Mouse (Mus musculus) myocyte (in vitro differentiated cells): Measurements from ENCODE around the gene Ces1h.

Experiments used
- CEBPB ChIP-seq: IDR thresholded peaks from 2 replicates; pipeline ENCODE4 v1.6.1; 2011; ENCODE audit warnings: mild to moderate bottlenecking, moderate library complexity; ENCODE audit not compliant: poor library complexity, insufficient read depth, severe bottlenecking
- E2F4 ChIP-seq: IDR thresholded peaks from one replicate; pipeline ENCODE4 v1.6.1; 2011; ENCODE audit warnings: mild to moderate bottlenecking, control low read depth, moderate library complexity; ENCODE audit not compliant: insufficient read depth
- MAX ChIP-seq: IDR thresholded peaks from one replicate; pipeline ENCODE4 v1.6.1; 2011; ENCODE audit warnings: low read depth, mild to moderate bottlenecking, control low read depth
- MYOD1 ChIP-seq, 3 experiments: IDR thresholded peaks; one replicate each; pipeline ENCODE4 v1.6.1; 2011; ENCODE audit warnings: control low read depth in 2 of 3, low read depth in 2 of 3, mild to moderate bottlenecking in 2 of 3, moderate library complexity in 1 of 3; ENCODE audit not compliant: insufficient read length in 2 of 3, control insufficient read depth in 1 of 3
- MYOG ChIP-seq, 3 experiments: IDR thresholded peaks; one replicate each; pipeline ENCODE4 v1.6.1; 2011; ENCODE audit warnings: control low read depth in 2 of 3, low read depth in 2 of 3, mild to moderate bottlenecking in 2 of 3; ENCODE audit not compliant: insufficient read length in 2 of 3, control insufficient read depth in 1 of 3, insufficient read depth in 1 of 3
- POLR2A ChIP-seq: IDR thresholded peaks from one replicate; pipeline ENCODE4 v1.6.1; 2011; ENCODE audit warnings: low read depth, mild to moderate bottlenecking, control low read depth, moderate library complexity; ENCODE audit not compliant: insufficient read length
- POLR2AphosphoS2 ChIP-seq: IDR thresholded peaks from one replicate; pipeline ENCODE4 v1.6.1; 2011; ENCODE audit warnings: low read depth, control low read depth; ENCODE audit not compliant: insufficient read length
- REST ChIP-seq: IDR thresholded peaks from one replicate; pipeline ENCODE4 v1.6.1; 2011; ENCODE audit warnings: mild to moderate bottlenecking, control low read depth, moderate library complexity; ENCODE audit not compliant: insufficient read depth, insufficient read length
- SRF ChIP-seq: IDR thresholded peaks from one replicate; pipeline ENCODE4 v1.6.1; 2011; ENCODE audit warnings: low read depth; ENCODE audit not compliant: control insufficient read depth, insufficient read length
- TCF12 ChIP-seq: IDR thresholded peaks from one replicate; pipeline ENCODE4 v1.6.1; 2011; ENCODE audit warnings: mild to moderate bottlenecking, control low read depth; ENCODE audit not compliant: poor library complexity, insufficient read depth, severe bottlenecking
- TCF3 ChIP-seq: IDR thresholded peaks from one replicate; pipeline ENCODE4 v1.6.1; 2011; ENCODE audit warnings: low read depth, control low read depth; ENCODE audit not compliant: insufficient read length
- USF1 ChIP-seq: IDR thresholded peaks from one replicate; pipeline ENCODE4 v1.6.1; 2011; ENCODE audit warnings: low read depth, mild to moderate bottlenecking, control low read depth, moderate library complexity

DNA sequence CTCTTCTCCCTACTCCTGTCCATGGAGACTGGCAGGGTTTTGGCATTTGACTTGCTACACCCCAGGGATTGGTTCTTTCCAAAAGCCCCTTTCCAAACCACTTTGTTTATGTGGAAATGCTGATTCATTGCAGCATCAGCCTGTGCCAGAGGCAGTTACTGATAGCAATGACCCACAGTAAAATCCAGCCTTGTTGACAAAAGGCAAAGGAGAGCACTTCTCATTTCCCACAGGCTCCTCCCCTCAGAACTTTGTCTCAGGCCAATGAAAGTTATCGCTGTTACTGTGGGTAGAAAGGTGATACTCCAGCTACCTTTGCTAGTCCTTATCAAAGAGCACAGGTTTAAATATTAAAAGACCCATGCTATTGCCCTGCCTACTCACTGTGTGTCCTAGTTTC, 46.8 kb downstream of the Ces1h start:
- TF ChIP-seq POLR2A (no peak), TCF3 (no peak), MAX (no peak), CEBPB (no peak), USF1 (no peak), MYOG (IDR thresholded peaks at IDR 0.05; ENCODE audit: control insufficient read depth in 1 of 3, insufficient read depth in 1 of 3, insufficient read length in 2 of 3, low read depth in 2 of 3) (no peak), TCF12 (no peak), POLR2AphosphoS2 (no peak), E2F4 (no peak), REST (no peak), MYOD1 (IDR thresholded peaks at IDR 0.05; ENCODE audit: control insufficient read depth in 1 of 3, insufficient read length in 2 of 3, low read depth in 2 of 3) (no peak), SRF (no peak)
